Mouse (Mus musculus) neutrophil, adult 5-6 weeks (primary cell): ENCODE results near the gene Dusp1. TPM values are rescaled to one million over a fixed set of nuclear protein-coding genes. Genes with fewer than 3 reads are reported as not detected.

Experiments
- ATAC-seq: fragments of 151-379, 151-347 bp; 2 replicates; pipeline ENCODE4 v1.8.0; 2017; ENCODE audit warnings: mild to moderate bottlenecking, moderate TSS enrichment; ENCODE audit not compliant: insufficient number of reproducible peaks, poor library complexity, low FRiP score, severe bottlenecking; ENCODE audit errors: extremely low read depth
- total RNA-seq: library from RNA; stranded (forward); fragments of 200-1000 nt; gene quantifications from 2 replicates; pipeline ENCODE4 v1.2.3, GENCODE M21; 2017

The Dusp1 gene
- total RNA-seq, 1 experiment from 2014 or later: 1,076 TPM

DNA sequence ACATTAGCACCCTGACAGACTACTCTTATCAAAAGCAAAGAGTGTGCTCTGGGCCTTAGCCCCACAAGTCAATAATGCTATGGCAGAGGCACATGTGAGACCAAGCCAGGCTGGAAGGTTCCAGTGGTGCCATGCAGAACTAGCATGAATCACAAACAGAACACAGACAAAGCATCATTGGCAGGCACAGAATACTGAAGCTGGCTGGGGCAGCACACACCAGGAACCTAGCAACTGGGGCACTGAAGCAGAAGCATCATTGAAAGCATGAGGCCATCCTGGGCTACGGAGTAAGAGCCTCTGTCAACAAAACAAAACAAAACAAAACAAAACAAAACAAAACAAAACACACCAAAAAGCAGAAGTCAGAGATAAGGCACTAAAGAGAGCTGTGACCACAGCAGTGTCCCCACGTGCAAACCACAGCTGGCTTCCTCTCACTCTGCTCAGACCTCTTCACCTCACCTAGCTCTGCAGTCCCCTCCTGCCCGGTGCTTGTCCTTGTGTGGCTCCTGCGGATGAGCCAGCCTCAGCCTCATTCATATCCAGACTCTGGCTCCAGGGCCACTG lies 29.4 kb downstream of the Dusp1 start:
- ATAC-seq: peak; percentile 43

DNA sequence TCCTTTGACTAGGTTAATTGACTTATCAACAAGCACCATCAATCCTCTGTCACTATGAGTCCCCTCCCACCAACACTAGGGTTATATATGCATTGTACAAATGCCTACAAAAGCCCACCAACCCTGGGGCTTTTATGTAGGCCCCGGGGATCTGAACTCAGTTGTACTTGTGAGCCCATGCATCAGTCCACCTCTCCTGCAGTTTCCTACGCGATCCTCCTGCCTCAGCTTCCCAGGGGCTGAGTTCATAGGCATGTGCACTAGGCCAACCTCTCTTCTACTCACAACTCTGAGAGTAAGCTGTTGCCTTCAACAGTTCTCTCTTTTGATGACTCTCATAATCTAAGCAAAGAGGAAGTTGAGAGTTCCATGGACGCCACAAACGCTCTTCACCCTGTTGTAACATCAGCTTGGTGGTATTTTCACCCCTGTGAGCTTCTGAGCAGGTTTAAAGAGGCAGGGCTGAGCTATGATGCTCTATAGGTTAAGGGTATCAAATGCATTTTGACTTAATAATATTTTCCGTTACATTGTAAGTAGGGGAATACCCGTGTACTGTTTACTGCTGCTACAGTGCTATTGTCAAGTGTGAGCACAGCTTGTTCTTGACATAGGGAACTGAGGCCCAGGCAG lies 30.4 kb downstream of the Dusp1 start:
- ATAC-seq: peak; percentile 42

DNA sequence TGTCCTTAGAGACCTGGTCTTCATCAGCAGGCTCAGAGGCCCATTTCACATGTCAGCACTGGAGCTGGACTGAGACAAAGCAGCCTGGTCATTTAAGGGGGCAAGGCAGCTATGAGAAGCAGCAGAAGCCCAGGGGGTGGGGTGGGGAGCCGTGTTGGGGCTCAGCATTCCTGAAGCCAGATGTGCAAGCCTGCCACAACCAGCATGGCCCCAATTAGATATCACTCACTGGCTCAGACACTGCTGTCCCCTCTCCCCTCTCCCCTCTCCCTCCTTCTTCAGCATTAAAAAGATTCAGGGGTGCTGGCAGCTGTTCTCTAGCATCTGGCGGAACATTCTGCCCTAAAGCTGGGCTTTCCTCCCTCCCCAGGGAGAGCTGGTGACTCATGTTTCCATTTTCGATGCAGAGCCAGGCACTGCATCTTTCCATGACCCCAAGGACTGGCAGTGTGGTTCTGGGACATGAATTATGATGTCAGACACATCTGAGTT lies 31.3 kb downstream of the Dusp1 start:
- ATAC-seq: no peak

DNA sequence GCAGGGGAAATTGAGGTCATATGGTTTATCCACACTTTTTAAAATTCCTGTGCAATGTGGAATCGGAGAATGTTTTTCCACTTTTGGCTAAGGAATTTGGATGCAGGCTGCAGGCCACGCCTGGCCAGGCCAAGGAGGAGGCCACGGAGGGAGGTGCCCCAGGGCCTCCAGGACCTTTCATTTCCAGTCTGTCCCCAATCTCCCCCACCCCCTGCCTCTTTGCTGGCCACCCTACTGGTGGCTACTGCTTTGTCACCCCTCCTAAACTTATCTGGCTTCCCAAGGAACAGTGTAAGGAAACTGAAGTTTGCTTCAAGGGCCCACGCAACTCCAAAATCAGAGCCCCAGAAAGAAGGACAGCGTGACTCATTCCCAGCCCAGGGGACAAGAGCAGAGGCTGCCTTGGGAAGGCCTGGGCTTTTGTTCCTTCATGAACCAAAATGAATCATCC lies 32.1 kb downstream of the Dusp1 start:
- no peak for ATAC-seq

DNA sequence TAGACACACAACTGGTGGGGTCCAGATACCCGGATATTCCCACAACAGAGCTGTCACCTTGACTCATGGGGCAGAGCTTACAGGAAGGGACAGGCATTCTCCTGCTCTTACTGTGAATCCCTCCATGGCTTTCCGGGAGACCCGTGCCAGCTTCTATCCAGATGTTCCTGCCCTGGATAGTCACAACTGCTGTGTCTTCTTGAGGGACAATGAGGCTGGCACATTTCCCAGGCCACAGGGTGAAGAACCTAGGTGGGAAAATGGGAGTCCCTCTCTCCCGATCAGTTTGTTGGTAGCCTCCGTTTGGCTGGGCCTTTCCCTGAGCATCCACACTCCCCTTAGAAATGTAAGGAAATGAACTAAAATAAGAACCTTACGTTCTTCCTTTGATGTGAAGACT lies 33.2 kb downstream of the Dusp1 start:
- no peak for ATAC-seq

DNA sequence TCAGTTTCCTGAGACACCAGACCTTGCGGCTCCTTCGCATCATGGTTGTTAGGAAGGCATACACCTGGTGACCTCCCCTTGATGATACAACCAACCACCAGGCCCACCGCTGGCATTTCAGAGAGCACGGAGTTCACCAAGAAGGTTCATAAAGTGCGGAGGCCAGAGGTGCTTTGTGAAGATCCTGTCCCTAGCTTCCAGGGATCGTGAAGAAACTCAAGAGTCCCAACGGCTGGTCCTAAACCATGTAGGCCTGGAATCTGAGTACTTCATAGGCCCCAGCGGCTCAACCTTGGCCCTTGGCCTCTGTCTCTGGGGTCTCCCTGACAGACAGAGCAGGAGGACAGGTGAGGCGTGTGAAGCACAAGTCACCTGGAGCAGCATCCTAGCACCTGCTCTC lies 34.6 kb downstream of the Dusp1 start:
- no peak for ATAC-seq

DNA sequence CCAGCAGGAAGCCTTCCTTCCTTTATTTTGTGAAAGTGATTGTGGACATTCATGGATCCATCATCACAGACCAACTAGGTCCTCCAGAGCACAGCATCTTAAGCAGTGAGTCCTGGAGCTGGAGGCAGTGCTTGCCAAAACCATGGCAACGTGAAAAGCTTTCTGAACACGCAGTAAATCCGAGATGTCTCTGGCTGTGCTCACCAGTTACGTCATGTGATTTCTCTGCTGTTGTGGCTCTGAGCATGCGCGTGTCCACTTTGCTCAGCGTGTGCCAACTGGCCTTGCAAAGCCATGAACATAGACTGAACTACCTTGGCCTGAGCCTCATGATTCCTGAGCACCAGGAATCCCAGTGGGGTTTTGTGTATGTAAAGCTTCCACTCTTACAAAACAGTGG lies 36.6 kb downstream of the Dusp1 start:
- no peak for ATAC-seq

DNA sequence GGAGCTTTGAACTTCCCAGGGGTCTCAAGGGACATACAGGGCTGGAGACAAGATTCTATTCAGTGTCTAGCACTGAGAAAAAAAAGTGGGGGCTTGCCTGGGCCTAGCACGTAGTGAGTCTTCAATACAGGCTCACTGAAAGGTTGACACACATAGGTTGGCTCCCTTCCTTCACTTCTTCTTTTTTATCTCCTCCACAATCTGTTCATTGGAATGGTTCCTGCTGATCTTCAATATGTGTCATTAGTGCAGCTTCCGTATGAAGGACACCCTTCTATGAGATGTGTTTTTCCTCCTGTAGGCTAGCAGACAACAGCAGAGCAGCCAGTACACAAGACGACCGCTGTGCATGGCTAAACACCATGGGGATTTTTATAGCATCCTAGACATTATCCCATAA lies 37.1 kb downstream of the Dusp1 start:
- no peak for ATAC-seq

DNA sequence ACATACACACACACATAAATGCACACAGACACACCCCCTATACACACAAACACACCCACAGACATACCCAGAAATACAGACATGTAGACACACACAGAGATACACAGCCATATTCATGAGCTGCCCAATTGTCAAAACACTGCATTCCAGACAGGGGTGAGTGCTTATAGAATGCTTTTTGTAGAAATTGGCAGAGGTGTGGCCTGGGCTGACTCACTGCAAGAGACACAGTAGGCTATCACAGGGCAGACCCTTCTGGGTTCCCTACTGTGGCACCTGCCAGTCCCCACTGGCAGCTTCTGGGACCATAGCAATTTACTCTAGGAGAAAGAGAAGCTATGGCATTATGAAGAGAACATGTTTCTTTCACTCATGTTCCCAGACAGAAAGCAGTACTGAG lies 37.6 kb downstream of the Dusp1 start:
- no peak for ATAC-seq

DNA sequence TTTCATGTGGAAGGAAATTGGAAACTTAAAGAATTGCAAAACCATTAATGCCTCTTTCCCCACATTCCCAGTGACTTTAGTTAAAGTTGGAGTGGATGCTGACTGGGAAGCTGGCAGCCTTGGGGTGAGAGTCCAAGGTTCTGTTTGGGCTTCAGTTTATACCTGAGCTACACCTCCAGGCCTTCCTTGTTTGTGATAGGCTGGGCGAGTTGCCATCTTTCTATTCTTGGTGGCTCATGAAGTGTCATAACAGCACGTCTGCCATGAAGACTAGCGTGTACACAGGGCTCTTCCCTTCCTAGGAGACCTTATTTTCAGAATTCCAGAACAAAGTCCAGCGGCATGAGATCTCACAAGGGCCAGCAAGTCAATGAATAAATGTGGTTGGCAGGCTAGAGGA lies 39.2 kb downstream of the Dusp1 start:
- ATAC-seq: no peak

DNA sequence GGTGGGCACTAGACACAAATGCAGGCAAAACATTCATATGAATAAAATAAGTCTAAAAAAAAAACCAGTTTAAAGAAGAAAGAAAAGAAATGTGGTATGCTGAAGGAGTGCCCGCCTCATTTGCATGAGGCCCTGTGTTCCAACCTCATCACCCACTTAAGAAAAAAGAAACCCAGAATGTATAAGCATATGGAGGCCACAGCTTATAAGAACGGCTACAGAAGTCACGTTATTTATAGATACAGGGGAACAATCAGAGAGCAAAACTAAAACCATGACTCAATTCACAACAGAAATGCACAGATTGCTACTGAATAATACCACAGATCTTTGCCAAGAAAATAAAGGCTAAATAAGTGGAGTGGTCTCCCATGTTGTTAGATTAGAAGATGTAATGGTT lies 43.6 kb downstream of the Dusp1 start:
- ATAC-seq: no peak

DNA sequence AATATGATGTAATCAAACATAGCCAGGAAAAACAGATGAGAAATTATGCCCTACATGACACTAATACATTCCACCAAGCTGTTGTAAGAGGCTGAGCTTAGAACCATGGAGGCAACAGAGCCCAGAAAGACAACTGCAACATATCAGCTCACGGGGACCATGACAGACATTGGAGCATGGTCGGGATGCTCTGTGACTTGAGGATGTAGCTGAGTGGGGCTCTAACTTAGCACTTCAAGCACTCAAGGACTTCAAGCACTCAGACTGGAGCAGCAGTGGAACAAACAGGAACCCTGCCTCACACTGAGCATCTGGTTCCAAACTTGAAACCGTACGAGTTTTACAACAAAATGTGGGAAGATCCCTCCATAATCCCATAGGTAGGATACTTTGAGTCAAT lies 46.3 kb downstream of the Dusp1 start:
- ATAC-seq: no peak

DNA sequence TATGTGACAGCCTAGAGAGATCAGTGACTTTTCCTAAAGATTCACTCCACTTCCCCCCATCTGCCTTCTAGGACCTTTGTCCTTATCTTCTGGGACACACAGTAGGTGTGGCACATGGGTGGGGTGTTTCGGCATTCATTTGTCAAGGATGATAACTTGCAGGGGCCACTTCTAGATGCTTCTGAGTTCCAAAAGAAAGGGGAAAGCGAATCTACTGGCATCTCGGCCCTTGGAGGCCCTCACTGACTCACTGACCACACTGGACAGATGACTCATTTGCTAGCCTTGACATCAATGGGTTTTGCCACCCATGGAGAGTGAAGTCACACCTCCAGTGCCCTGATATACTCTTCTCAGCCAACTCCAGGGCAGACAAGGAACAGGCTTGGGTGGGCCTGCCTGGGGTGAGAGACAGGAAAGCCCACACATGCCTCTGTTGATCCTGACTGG lies 47.3 kb downstream of the Dusp1 start:
- peak; percentile 80 for ATAC-seq

DNA sequence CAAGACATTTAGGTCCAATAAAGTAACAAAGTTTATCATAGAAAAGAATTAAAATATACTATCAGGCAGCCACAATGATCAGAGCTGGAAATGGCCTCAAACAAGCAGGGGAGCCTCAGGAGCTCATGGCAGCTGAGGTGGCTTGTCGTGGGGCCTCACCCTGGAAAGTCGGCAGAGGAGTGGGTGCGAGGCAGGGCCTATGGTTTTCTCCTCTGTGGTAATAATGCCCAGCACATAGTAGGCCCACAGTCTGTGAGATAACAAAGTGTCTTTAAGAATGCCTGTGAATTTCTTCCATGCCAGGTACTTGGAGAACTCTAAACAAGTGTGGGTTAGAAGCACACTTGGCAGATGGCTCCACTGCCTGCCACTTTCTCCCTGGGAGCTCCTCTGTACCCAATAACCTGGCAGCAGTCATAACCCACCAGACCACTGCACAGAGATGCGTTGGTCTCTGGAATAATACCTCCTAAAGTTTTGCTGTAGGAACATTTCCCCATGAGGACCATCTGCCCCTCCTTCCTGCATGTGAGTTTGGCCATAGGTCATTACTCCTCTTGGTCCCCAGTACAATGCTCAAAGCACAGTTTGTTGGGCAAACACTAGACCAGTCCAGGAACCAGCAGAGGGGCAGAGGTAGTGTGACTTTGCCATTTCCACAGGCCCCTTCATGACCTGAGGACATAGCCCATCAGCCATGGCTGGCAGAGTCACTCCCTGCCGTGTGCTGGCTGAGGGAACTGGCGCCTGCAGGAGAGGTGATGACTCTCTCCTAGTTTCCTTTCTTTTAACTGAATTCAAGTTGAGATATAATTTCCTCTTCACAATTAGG lies 48.3 kb downstream of the Dusp1 start:
- no peak for ATAC-seq

DNA sequence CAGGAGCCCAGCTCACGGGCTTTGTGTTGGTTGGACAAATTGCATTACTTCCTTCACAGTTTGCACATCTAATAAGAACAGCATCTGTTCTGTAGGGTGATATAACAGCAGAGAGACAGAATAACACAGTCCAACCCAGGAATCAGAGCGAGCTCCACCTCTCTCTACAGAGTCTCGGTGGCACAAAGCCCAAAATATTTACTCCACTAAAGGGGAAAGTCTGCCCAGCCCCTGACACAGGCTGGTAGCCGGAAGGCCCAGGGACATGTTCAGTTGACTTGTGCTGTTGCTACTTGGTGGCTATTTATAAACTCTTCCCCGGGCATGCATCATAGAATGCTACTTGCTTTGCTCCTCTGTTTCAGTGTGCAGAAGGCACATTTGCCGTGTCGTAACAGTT lies 49.0 kb downstream of the Dusp1 start:
- ATAC-seq: no peak

DNA sequence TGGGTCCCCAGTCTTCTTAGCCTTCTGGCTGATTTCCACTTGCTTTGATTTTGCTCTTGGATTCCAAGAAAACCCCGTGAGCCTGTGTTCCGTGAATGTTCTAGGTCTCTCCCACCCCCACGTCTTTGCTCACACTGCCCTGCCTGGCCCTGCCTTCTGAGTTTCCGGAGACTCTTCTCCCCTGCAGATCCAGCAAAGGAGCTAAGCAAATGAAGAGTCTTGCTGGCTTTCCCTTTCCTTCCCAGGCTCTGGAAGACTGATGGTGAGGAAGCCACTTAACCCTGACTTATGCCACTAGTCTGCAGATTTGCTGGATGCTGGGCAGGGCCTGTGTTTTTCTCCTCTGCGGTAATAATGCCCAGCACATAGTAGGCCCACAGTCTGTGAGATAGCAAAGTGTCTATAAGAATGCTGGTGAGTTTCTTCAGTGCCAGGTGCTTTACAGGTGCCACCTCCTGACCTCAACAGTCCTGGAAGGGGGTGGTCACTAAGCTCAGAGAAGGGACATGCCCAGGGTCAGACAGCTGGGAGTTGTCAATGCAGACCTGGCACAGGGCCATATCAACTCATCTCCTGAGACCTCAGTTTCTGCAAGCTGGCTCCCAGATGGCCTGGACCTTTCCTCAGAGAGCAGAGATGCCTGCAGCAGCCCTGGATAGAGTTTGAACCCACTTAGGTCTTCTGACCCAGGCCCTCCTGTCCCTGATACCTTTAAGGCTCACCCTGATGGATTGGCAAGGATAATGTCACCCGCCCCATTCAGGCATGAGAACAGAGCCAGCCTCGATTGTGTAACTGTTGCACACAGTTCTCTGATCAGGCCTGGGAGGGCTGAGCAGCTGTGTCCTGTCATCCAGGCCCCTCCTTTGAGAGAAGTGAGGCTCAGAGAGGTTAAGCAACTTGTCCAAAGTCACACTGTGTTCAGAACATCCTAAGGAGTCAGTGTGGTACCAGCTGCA lies 49.8 kb downstream of the Dusp1 start:
- ATAC-seq: peak; percentile 17; the same call in 1 of the 2 replicates

DNA sequence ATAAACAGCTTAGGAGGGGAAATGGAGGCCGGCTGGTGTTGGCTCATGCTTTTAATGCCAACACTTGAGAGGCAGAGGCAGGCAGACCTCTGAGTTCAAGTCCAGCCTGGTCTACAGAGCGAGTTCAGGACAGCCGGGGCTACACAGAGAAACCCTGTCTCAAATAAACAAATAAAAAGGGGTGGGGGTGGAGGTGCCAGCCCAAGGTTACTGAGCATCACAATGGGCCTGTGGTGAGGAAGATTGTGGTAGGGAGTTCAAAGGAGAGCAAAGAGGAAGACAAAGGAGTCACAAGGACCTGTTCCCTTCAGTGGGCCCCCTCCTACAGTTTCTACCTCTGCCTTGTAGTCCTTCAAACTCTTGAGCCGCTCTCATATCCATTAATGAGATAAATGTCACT lies 50.7 kb downstream of the Dusp1 start:
- ATAC-seq: no peak

DNA sequence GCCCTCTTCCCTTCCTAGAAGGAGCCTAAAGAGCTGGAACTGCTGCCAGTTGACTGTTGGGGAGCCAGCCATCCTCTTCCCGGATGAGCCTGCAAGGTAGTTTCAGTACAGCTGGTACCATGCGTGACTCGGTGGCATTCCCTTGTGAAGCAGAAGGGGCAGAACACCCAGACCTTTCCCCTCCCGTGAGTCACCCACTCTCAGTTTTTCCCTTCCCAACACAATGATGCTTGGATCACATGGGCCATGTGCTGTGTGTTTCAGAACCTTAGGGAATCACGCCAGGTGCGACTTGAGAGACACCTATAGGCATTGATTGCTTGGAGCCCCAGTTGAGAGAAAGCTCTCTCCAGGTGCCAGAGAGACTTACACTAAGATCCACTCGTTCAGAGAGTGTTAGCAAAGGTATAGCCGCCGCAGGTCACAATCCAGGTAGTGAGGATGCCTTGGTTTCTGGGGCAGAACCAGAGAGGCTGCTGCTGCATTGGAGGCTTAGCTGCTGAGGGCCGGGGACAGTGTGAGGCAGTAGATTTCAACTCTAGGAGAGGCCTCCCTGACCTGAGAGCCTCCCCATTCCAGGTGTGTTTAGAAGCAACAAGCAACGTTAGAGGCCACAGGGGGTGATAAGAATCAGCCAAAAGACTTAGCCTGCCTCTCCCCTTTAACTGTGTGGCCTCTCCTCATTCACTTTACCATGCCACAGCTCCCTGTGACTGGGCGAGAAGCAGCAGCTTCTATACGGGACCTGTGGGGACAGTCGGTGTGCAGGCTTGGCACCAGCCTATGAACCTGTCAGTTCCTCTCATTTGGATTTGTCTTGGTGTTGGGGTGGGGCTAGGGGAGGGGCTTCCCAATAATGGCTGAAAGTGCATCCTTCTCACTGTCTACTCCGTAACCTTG lies 51.5 kb downstream of the Dusp1 start:
- no peak for ATAC-seq
